Mouse (Mus musculus) neural tube, embryonic 13.5 days (tissue): ENCODE results near the gene Gm14862. TPM values are rescaled to one million over a fixed set of nuclear protein-coding genes. Genes with fewer than 3 reads are reported as not detected.

Experiments
- ATAC-seq: fragments of 200-750 bp; cut with Nextera tagmentation; 2 replicates; pipeline ENCODE4 v1.8.0; 2017; ENCODE audit warnings: low read depth, mild to moderate bottlenecking, moderate TSS enrichment, moderate library complexity
- H3K27ac ChIP-seq: fragments of 300-500 bp; sonication (generic); replicated peaks from 2 replicates; pipeline ENCODE4 v1.5.1; 2015; ENCODE audit warnings: moderate library complexity, mild to moderate bottlenecking, inconsistent platforms
- H3K27me3 ChIP-seq: fragments of 300-500 bp; sonication (generic); 2 replicates; pipeline ENCODE4 v1.6.1; 2015; ENCODE audit warnings: mild to moderate bottlenecking, inconsistent platforms
- H3K36me3 ChIP-seq: fragments of 300-500 bp; sonication (generic); 2 replicates; pipeline ENCODE4 v1.6.1; 2015; ENCODE audit warnings: mild to moderate bottlenecking, inconsistent platforms
- H3K4me1 ChIP-seq: fragments of 300-500 bp; sonication (generic); replicated peaks from 2 replicates; pipeline ENCODE4 v1.6.1; 2015; ENCODE audit warnings: inconsistent platforms
- H3K4me2 ChIP-seq: fragments of 300-500 bp; sonication (generic); 2 replicates; pipeline ENCODE4 v1.6.1; 2015; ENCODE audit warnings: inconsistent platforms, mild to moderate bottlenecking, moderate library complexity
- H3K4me3 ChIP-seq: fragments of 300-500 bp; sonication (generic); 2 replicates; pipeline ENCODE4 v1.5.1; 2015; ENCODE audit warnings: mild to moderate bottlenecking, inconsistent platforms
- H3K9ac ChIP-seq: fragments of 300-500 bp; sonication (generic); 2 replicates; pipeline ENCODE4 v1.6.1; 2015; ENCODE audit warnings: moderate library complexity, mild to moderate bottlenecking, inconsistent platforms
- H3K9me3 ChIP-seq: fragments of 300-500 bp; sonication (generic); 2 replicates; pipeline ENCODE4 v1.6.1; 2016; ENCODE audit warnings: inconsistent platforms
- WGBS: fragments of 180-500 bp; shearing (Covaris S2); methylation state at CpG from one replicate; pipeline ENCODE4 v1.1.7; 2015; 5-methylcytosine and 5-hydroxymethylcytosine counted together
- polyA plus RNA-seq: library from polyadenylated mRNA; unstranded; fragments of >200 nt; fragmentation: Nextera tagmentation; extraction: Ambion mirVana; gene quantifications from 2 replicates; pipeline ENCODE4 v1.2.1, GENCODE M21; 2015

The Gm14862 gene
- polyA plus RNA-seq, 1 experiment from 2014 or later, result not detected

DNA sequence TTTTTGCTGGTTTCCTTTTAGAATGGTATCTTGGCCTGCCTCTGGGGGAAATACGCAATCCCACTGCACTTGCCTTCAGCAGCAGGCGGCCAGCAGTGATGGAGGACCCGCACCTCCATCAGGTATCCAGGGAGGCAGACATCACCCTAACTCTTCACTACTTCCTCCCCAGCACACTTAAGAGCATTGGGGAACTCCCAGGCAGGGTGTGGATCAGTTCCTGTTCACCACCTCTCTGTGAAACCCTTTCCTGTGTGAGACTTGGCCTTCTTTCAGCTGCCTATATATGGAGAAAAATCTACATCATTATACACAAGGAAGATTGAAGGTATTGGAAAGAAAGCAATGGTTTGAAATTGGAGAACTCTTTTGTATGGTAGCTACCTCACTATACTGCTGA lies 37.1 kb downstream of the Gm14862 start:
- no peaks in the 10 kb centered on the region for H3K36me3 ChIP-seq
- 93% methylated on average over 3 of the region's 3 CpGs for WGBS
- H3K4me1 ChIP-seq, result no peaks in the 10 kb centered on the region
- H3K27ac ChIP-seq, result no peak overlapping the region
- no peak for ATAC-seq
- no peaks in the 10 kb centered on the region for H3K27me3 ChIP-seq
- no peak overlapping the region for H3K4me2 ChIP-seq
- no peaks in the 10 kb centered on the region for H3K9me3 ChIP-seq
- H3K9ac ChIP-seq, result no peak overlapping the region
- H3K4me3 ChIP-seq, result no peak overlapping the region

DNA sequence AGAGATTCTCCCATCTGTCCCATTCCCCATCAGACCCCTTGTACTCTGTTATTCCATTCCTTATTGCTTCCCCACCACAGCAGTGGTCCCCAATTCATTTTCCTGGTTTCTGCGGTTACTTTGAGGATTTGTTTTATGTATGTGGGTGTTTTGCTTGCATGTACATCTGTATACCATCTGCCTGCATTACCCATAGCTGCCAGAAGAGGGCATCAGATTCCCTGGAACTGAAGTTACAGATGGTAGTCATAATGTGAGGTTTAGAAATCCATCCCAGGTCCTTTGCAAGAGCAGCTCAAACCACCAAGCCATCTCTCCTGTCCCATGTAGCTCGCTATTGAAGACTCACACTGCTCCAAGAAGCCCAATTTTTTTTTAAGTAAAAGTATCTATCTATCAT lies 40.5 kb downstream of the Gm14862 start:
- Histone ChIP-seq H3K4me3 (no peak overlapping the region), H3K27ac (no peak overlapping the region), H3K9ac (no peak overlapping the region), H3K27me3 (no peaks in the 10 kb centered on the region), H3K4me2 (no peak overlapping the region), H3K9me3 (no peaks in the 10 kb centered on the region), H3K36me3 (no peaks in the 10 kb centered on the region), H3K4me1 (no peaks in the 10 kb centered on the region)
- ATAC-seq, result no peak
- 98% methylated on average over 2 of the region's 2 CpGs for WGBS

DNA sequence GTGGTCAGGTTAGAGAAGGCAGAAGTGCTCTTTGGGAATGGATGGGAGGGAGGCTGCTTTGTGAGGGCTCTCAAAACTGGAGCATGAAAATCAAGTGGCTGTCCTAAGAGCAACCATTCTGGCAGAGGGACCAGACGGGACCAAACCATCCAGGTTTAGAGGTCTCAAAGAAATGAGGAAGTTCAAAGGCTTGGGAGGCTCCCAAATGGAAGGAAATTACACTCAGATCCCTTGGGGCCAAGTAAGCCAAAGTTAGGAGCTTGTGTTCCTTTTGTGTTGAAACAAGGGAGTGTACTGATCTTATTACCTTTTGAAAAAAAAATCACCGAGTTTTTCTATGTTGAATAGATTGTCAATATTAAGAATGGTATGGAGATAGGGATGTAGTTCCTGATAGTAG lies 51.6 kb downstream of the Gm14862 start:
- H3K27me3 ChIP-seq, result no peaks in the 10 kb centered on the region
- no peak overlapping the region for H3K4me2 ChIP-seq
- peaks cover 4% of the 10 kb centered on the region for H3K4me1 ChIP-seq
- no peaks in the 10 kb centered on the region for H3K36me3 ChIP-seq
- no peak overlapping the region for H3K27ac ChIP-seq
- ATAC-seq, result no peak
- H3K4me3 ChIP-seq, result no peak overlapping the region
- H3K9me3 ChIP-seq, result no peaks in the 10 kb centered on the region
- H3K9ac ChIP-seq, result no peak overlapping the region
- 81% methylated on average over 2 of the region's 2 CpGs for WGBS

DNA sequence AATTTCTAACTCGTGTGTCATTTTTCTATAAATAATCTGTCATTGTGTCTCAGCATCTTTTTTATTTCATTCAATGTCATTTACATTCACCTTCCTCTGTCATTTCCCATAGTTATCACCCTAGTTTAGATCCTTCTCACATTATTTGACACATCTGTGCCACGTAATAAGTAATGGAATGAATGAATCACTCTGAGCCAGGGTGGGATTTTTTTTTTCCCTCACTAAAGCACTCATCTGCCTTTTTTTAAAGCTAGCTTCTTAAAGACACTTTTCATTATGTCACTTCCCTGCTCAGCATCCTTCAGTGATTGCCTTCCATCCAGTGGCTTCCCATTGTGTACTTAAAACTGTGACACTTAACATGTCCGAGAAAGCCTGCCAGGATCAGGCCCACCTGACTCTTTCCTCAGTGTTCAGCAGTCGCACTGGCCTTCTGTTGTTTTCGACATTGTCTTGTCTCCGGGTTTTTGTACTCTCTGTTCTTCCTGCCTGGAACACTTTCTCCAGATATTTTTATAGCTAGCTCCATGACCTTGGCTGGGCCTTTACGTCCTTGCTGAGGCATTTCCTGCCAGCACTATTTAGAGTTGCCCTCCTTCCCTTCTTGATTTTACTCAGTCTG lies 53.8 kb downstream of the Gm14862 start:
- H3K27me3 ChIP-seq, result peaks cover 13% of the 10 kb centered on the region
- H3K4me3 ChIP-seq, result no peak overlapping the region
- H3K9ac ChIP-seq, result no peak overlapping the region
- peaks cover 4% of the 10 kb centered on the region for H3K4me1 ChIP-seq
- WGBS, result 53% methylated on average over 7 of the region's 7 CpGs
- no peak overlapping the region; the same call in 1 of the 2 replicates for H3K27ac ChIP-seq
- ATAC-seq, result no peak
- peak overlapping the region; percentile 33; the same call in 1 of the 2 replicates for H3K4me2 ChIP-seq
- H3K9me3 ChIP-seq, result no peaks in the 10 kb centered on the region
- no peaks in the 10 kb centered on the region for H3K36me3 ChIP-seq

DNA sequence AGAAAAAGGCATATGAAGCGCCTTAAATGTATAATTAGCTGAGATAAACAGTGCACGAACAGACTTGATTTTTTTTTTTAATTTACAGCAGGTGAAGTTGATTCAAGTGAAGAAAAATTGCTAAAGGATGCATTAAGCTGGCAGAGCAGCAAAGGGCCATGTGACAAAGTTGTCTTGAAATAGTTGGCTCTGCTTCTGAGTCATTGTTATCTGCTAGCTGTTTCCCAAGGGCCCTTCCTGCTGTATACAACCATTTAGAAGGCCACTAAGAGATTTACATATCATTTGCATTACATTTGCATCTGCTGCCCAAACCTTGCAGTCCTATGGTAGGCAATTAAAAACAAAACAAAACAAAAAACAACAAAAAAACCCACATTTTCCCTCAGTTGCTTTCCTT lies 54.7 kb downstream of the Gm14862 start:
- WGBS, result 58% methylated on average over 2 of the region's 2 CpGs
- Histone ChIP-seq H3K4me3 (no peak overlapping the region), H3K27ac (no peak overlapping the region)

More for the DNA sequence above, 54.7 kb downstream of the Gm14862 start:
- Histone ChIP-seq H3K9me3 (no peaks in the 10 kb centered on the region), H3K27me3 (peaks cover 13% of the 10 kb centered on the region), H3K36me3 (no peaks in the 10 kb centered on the region), H3K4me1 (peaks cover 4% of the 10 kb centered on the region), H3K9ac (no peak overlapping the region), H3K4me2 (peak overlapping the region; percentile 33; the same call in 1 of the 2 replicates)
- ATAC-seq, result no peak

Other genes starting within 250 kb of the Gm14862 start
- gene Fthl17e, start 223.4 kb downstream of the Gm14862 start, polyA plus RNA-seq, result not detected in 2 replicates
- not detected in 2 replicates for gene Fthl17f, start 193.9 kb downstream of the Gm14862 start, polyA plus RNA-seq
- not detected in 2 replicates for gene 4930402K13Rik, start 152.3 kb downstream of the Gm14862 start, polyA plus RNA-seq
- gene Lancl3, start 57.0 kb downstream of the Gm14862 start, polyA plus RNA-seq, result 1.7 and 1.8 TPM in 2 replicates
- gene Xk, start 15.9 kb upstream of the Gm14862 start, polyA plus RNA-seq, result 2.7 and 3.5 TPM in 2 replicates
- not detected in 2 replicates for gene H2al1m, start 26.9 kb upstream of the Gm14862 start, polyA plus RNA-seq
- gene H2al1k, start 93.7 kb upstream of the Gm14862 start, polyA plus RNA-seq, result not detected in 2 replicates
- gene Cybb, start 230.9 kb upstream of the Gm14862 start, polyA plus RNA-seq, result 1.4 TPM in 2 replicates